Mouse (Mus musculus): ENCODE data around the gene Bicc1.

Bicc1 gene

GRCm38 (mm10) chr10:70876522-70876921 lies 283.0 kb downstream of the Bicc1 start:
- no peak for DNase-seq (ENCODE audit: low read depth, low spot score)

GRCm38 (mm10) chr10:70876119-70876518 lies 283.4 kb downstream of the Bicc1 start:
- DNase-seq (ENCODE audit: low read depth, low spot score): no peak

- no peak for DNase-seq (ENCODE audit: low read depth, low spot score)
Observed at GRCm38 (mm10) chr10:70874994-70875538, 284.4 kb downstream of the Bicc1 start.
